Mouse (Mus musculus): ENCODE measurements at regions not wholly inside any gene's neighbourhood (a gene's known extent, or its start where the extent isn't known, plus 50 kb on each side); places are given as distances from the start of the nearest gene placed in this dataset.
"Not testable (repeated sequence)": the region's sequence is repeated elsewhere in the genome, so short reads cannot be mapped to it uniquely, and the experiment has no call there.

DNA sequence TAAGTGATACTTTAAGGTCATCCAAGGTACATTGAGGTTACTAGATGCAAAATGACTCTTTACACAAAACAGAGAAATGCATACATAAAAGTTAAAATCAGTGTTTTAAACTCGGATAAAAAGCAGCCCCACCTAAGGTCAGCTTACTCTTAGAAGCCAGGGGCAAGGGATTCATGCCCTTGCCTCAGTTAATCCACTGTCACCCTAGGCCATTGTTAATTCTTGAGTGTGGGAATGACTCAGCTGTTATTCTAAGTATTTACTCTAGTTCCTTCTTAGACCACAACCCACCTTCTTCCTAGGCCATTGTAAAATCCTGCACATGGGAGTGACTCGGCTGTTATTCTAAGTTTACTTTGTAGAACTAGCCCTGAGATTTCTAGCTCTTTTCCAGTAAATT lies 64.1 kb upstream of the Ces1h start:
- DNase-seq, result not testable (repeated sequence)

DNA sequence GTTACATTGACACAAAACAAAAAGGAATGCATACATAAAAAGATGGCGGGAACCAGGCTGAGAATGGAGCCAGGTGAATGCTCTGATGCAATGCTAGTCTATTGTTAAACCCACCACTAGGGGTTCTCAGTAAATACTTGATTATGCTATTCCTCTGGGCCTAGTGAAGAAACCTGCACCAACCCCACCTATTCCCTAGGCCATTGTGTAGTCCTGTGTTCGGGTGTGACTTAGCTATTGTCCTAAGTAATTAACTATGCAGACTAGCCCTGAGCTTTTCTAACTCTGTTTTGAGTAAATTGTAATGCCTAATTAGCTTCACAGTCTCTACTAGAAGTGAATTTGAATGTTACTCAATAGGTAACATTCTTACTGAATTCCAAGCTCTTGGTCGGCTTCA lies 62.4 kb upstream of the Ces1h start:
- no peak for DNase-seq

DNA sequence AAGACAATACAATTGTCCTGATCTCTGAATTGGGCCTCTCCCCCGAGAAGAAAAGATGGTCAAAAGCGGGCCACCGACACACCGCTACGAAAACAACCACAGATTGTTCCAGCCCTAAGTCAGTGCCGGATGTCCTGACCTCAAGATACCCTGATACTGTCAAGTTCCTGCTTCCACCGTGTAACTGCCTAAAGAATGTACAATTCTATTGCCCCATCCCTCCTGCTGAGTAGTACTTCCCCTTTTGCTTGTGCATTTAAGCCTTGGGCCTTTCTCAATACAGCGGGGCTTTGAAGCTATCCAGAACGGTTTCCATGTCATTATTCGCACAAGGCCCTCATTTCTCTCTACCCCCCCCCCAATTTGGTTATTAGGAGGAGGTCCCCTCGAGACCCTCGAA lies 57.1 kb upstream of the Ces1h start:
- not testable (repeated sequence) for DNase-seq

DNA sequence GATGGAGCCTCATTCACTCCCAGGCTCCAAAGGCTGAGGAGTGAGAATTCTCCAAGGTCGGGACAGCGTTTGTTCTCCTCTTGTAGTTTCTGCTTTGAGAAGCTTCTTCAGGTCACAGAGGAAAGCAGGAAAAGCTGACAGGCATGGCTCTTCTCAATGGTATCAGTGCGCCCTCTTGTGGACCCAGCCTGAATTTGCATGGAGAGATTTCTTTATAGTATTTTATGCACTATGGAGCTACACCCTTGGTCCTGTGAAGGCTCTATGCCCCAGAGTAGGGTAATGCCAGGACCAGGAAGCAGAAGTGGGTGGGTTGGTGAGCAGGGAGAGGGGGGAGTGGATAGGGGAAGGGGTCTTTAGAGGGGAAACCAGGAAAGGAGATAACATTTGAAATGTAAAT lies 51.1 kb upstream of the Ces1h start:
- peak; percentile 17 for DNase-seq

All from cerebellum, adult 11-12 months (tissue).